8 mouse cellular contexts compared by ENCODE assay signal in genomic region chr5:115187188-115188131, GRCm38 (mm10). TPM values are rescaled to one million over a fixed set of nuclear protein-coding genes. Genes with fewer than 3 reads are reported as not detected.
DNase-seq lines count a peak whose midpoint lies in the region; ATAC-seq and TF ChIP-seq lines count a peak whose summit lies in the region.

No protein-coding gene starts in this region.

- H3K27ac ChIP-seq in heart, embryonic 13.5 days (replicated peaks) = peak overlapping the region; percentile 69
- 0 out of 2 replicates have a peak overlapping the region, but pooled peaks have one; percentile 11 for H3K27ac ChIP-seq in kidney, postnatal 0 days
- H3K27ac ChIP-seq in liver, adult 2 months (replicated peaks; ENCODE audit: insufficient read depth, low read depth, low read length) = no peak overlapping the region

- peak overlapping the region; percentile 58 for H3K4me2 ChIP-seq in heart, embryonic 13.5 days
- peak overlapping the region; percentile 40 for H3K4me2 ChIP-seq in kidney, postnatal 0 days (ENCODE audit: low read length)
- peak overlapping the region; percentile 82 for H3K4me2 ChIP-seq in myocyte (ENCODE audit: low read depth)

- H3K4me3 ChIP-seq in heart, embryonic 13.5 days = peak overlapping the region; percentile 28
- H3K4me3 ChIP-seq in kidney, postnatal 0 days (replicated peaks; ENCODE audit: low read depth, low read length) = no peak overlapping the region
- no peak overlapping the region for H3K4me3 ChIP-seq in liver, adult 2 months (ENCODE audit: insufficient read depth, low read depth, low read length)
- peak overlapping the region; percentile 20 for H3K4me3 ChIP-seq in myocyte

- peaks cover 4% of the 10 kb centered on the region; the same call in 1 of the 2 replicates for H3K9me3 ChIP-seq in heart, embryonic 13.5 days
- no peaks in the 10 kb centered on the region for H3K9me3 ChIP-seq in kidney, postnatal 0 days (replicated peaks; ENCODE audit: low read length)

- H3ac ChIP-seq in myocyte (ENCODE audit: control insufficient read depth, insufficient read length) = no peak overlapping the region

- peak overlapping the region; percentile 40; the same call in 1 of the 2 replicates for H3K9ac ChIP-seq in heart, embryonic 13.5 days
- H3K9ac ChIP-seq in kidney, postnatal 0 days (ENCODE audit: low read depth, low read length) = no peak overlapping the region
- no peak overlapping the region for H3K9ac ChIP-seq in liver, adult 2 months (ENCODE audit: low read depth, low read length)

- peaks cover 43% of the 10 kb centered on the region for H3K4me1 ChIP-seq in heart, embryonic 13.5 days
- peaks cover 15% of the 10 kb centered on the region for H3K4me1 ChIP-seq in kidney, postnatal 0 days (replicated peaks; ENCODE audit: insufficient read depth, low read length)
- no peaks in the 10 kb centered on the region for H3K4me1 ChIP-seq in liver, adult 2 months (ENCODE audit: control insufficient read depth, insufficient read depth, low read length)

- ATAC-seq in erythroid progenitor cell, adult 5-6 weeks (replicated peaks; ENCODE audit: low FRiP score, poor library complexity, severe bottlenecking) = peak; percentile 83
- ATAC-seq in heart, embryonic 13.5 days (ENCODE audit: extremely low read depth, insufficient number of reproducible peaks, low FRiP score, low TSS enrichment) = peak; percentile 49; the same call in 1 of the 2 replicates
- ATAC-seq in kidney, postnatal 0 days (replicated peaks; ENCODE audit: low FRiP score, low read depth) = peak; percentile 84

- peaks cover 63% of the 10 kb centered on the region for H3K27me3 ChIP-seq in heart, embryonic 13.5 days (replicated peaks)
- H3K27me3 ChIP-seq in kidney, postnatal 0 days (ENCODE audit: insufficient read depth, low read length) = peaks cover 24% of the 10 kb centered on the region
- H3K27me3 ChIP-seq in liver, adult 2 months (ENCODE audit: control insufficient read depth, insufficient read depth, low read length) = peaks cover 17% of the 10 kb centered on the region; the same call in 1 of the 2 replicates
- peaks cover 21% of the 10 kb centered on the region for H3K27me3 ChIP-seq in myocyte (ENCODE audit: control insufficient read depth, insufficient read depth, insufficient read length)

- TF ChIP-seq CTCF in brain, embryonic 14.5 days (IDR thresholded peaks at IDR 0.05; ENCODE audit: borderline replicate concordance, extremely low read depth, insufficient read depth, insufficient read length) = peak; percentile 95
- TF ChIP-seq CTCF in kidney, postnatal 0 days (IDR thresholded peaks at IDR 0.05; ENCODE audit: low read depth) = peak; percentile 93
- peak; percentile 88 for TF ChIP-seq CTCF in liver, adult 2 months (IDR thresholded peaks at IDR 0.05; ENCODE audit: low read depth, low read length)

- H3K79me2 ChIP-seq in liver, adult 2 months (ENCODE audit: control insufficient read depth, insufficient read depth, low read length) = no peaks in the 10 kb centered on the region
- H3K79me2 ChIP-seq in myocyte (ENCODE audit: control insufficient read depth, insufficient read depth) = no peaks in the 10 kb centered on the region

- TF ChIP-seq POLR2A in brain, embryonic 14.5 days (IDR thresholded peaks at IDR 0.05; ENCODE audit: borderline replicate concordance, extremely low read depth, insufficient read depth, insufficient read length, poor library complexity, severe bottlenecking) = no peak
- no peak for TF ChIP-seq POLR2A in liver, adult 2 months (IDR thresholded peaks at IDR 0.05; ENCODE audit: extremely low read depth, insufficient read depth, low read length)
- peak; percentile 52 for TF ChIP-seq POLR2A in myocyte (IDR thresholded peaks at IDR 0.05; ENCODE audit: insufficient read length, low read depth)

- peak; percentile 82 for DNase-seq in CD4-positive helper T cell, adult 2 months (ENCODE audit: low read depth, low spot score)
- peak; percentile 90 for DNase-seq in brain, embryonic 14.5 days (ENCODE audit: low read depth)
- peak; percentile 95 for DNase-seq in kidney, postnatal 0 days (ENCODE audit: low spot score)
- peak; percentile 71 for DNase-seq in liver, adult 2 months (ENCODE audit: extremely low read depth, low read depth, low spot score)
- peak; percentile 85 to 96 for DNase-seq in spleen, postnatal 4 days (ENCODE audit: low spot score in 2 of 2)

- no peaks in the 10 kb centered on the region for H3K36me3 ChIP-seq in heart, embryonic 13.5 days
- no peaks in the 10 kb centered on the region for H3K36me3 ChIP-seq in kidney, postnatal 0 days (ENCODE audit: insufficient read depth, low read length)
- H3K36me3 ChIP-seq in liver, adult 2 months (ENCODE audit: control insufficient read depth, insufficient read depth, low read length) = no peaks in the 10 kb centered on the region
- H3K36me3 ChIP-seq in myocyte (ENCODE audit: control insufficient read depth, insufficient read depth) = no peaks in the 10 kb centered on the region

- 15% methylated on average over 26 of the region's 26 CpGs for WGBS in heart, embryonic 13.5 days
- WGBS in kidney, postnatal 0 days = 13% methylated on average over 26 of the region's 26 CpGs
- WGBS in liver, adult 2 months = 32% methylated on average over 26 of the region's 26 CpGs

TF ChIP-seq in myocyte, 11 proteins besides CTCF, POLR2A, EP300 and RAD21:
- TF ChIP-seq TCF3 (IDR thresholded peaks at IDR 0.05; ENCODE audit: insufficient read length, low read depth) (no peak), CEBPB (IDR thresholded peaks at IDR 0.05; ENCODE audit: insufficient read depth, poor library complexity, severe bottlenecking) (peak; percentile 88), POLR2AphosphoS2 (IDR thresholded peaks at IDR 0.05; ENCODE audit: insufficient read length, low read depth) (peak; percentile 24), SRF (IDR thresholded peaks at IDR 0.05; ENCODE audit: control insufficient read depth, insufficient read length, low read depth) (no peak), MYOD1 (IDR thresholded peaks at IDR 0.05; ENCODE audit: control insufficient read depth in 1 of 3, insufficient read length in 2 of 3, low read depth in 2 of 3) (no peak), USF1 (IDR thresholded peaks at IDR 0.05; ENCODE audit: low read depth) (no peak), MYOG (IDR thresholded peaks at IDR 0.05; ENCODE audit: control insufficient read depth in 1 of 3, insufficient read depth in 1 of 3, insufficient read length in 2 of 3, low read depth in 2 of 3) (no peak)

RNA-seq across cellular contexts. Expression of gene Cabp1, which starts 6.7 kb away (rescaled TPM):
- 28.6 and 32.9 TPM in 2 replicates for polyA plus RNA-seq in brain, embryonic 14.5 days (2012; rRNA removed)
- not detected in 2 replicates for total RNA-seq in erythroid progenitor cell, adult 5-6 weeks (2015; ENCODE audit: low replicate concordance)
- not detected in 2 replicates for total RNA-seq in erythroid progenitor cell, adult 5-6 weeks (2017; ENCODE audit: low replicate concordance)
- polyA plus RNA-seq in heart, embryonic 13.5 days (2015; fragmentation: Nextera tagmentation; extraction: Ambion mirVana) = 0.53 and 0.60 TPM in 2 replicates
- 0.87 and 1.2 TPM in 2 replicates for polyA plus RNA-seq in kidney, postnatal 0 days (2015; fragmentation: Nextera tagmentation; extraction: Ambion mirVana)
- 0.09 TPM in 1 of 2 replicates, not detected in the other for total RNA-seq in liver, adult 2 months (2014; rRNA removed)
- 0.07 and 0.21 TPM in 2 replicates for polyA plus RNA-seq in liver, adult 2 months (2012; rRNA removed)
- polyA plus RNA-seq in myocyte (2012; fragmentation: generic; extraction: Trizol) = 3.1 TPM

RNA-seq across cellular contexts. Expression of gene Mlec, which starts 29.5 kb away (rescaled TPM):
- 63.6 and 80.4 TPM in 2 replicates for polyA plus RNA-seq in brain, embryonic 14.5 days (2012; rRNA removed)
- 32.3 and 36.8 TPM in 2 replicates for total RNA-seq in erythroid progenitor cell, adult 5-6 weeks (2015; ENCODE audit: low replicate concordance)
- total RNA-seq in erythroid progenitor cell, adult 5-6 weeks (2017; ENCODE audit: low replicate concordance) = 23.2 and 25.9 TPM in 2 replicates
- polyA plus RNA-seq in heart, embryonic 13.5 days (2015; fragmentation: Nextera tagmentation; extraction: Ambion mirVana) = 65.8 and 71.6 TPM in 2 replicates
- polyA plus RNA-seq in kidney, postnatal 0 days (2015; fragmentation: Nextera tagmentation; extraction: Ambion mirVana) = 43.6 and 44.4 TPM in 2 replicates
- 33.7 and 44.7 TPM in 2 replicates for total RNA-seq in liver, adult 2 months (2014; rRNA removed)
- polyA plus RNA-seq in liver, adult 2 months (2012; rRNA removed) = 40.8 and 41.8 TPM in 2 replicates
- polyA plus RNA-seq in myocyte (2012; fragmentation: generic; extraction: Trizol) = 112 TPM

RNA-seq across cellular contexts. Expression of gene Pop5, which starts 48.2 kb away (rescaled TPM):
- polyA plus RNA-seq in brain, embryonic 14.5 days (2012; rRNA removed) = 57.0 and 82.5 TPM in 2 replicates
- total RNA-seq in erythroid progenitor cell, adult 5-6 weeks (2015; ENCODE audit: low replicate concordance) = 45.8 and 70.0 TPM in 2 replicates
- total RNA-seq in erythroid progenitor cell, adult 5-6 weeks (2017; ENCODE audit: low replicate concordance) = 29.8 and 33.7 TPM in 2 replicates
- polyA plus RNA-seq in heart, embryonic 13.5 days (2015; fragmentation: Nextera tagmentation; extraction: Ambion mirVana) = 63.6 and 73.0 TPM in 2 replicates
- polyA plus RNA-seq in kidney, postnatal 0 days (2015; fragmentation: Nextera tagmentation; extraction: Ambion mirVana) = 160 and 161 TPM in 2 replicates
- total RNA-seq in liver, adult 2 months (2014; rRNA removed) = 56.2 and 59.2 TPM in 2 replicates
- 70.3 and 91.0 TPM in 2 replicates for polyA plus RNA-seq in liver, adult 2 months (2012; rRNA removed)
- polyA plus RNA-seq in myocyte (2012; fragmentation: generic; extraction: Trizol) = 82.3 TPM

RNA-seq across cellular contexts. Expression of gene Unc119b, which starts 52.7 kb away (rescaled TPM):
- 49.7 and 55.0 TPM in 2 replicates for polyA plus RNA-seq in brain, embryonic 14.5 days (2012; rRNA removed)
- total RNA-seq in erythroid progenitor cell, adult 5-6 weeks (2015; ENCODE audit: low replicate concordance) = 5.4 and 5.9 TPM in 2 replicates
- total RNA-seq in erythroid progenitor cell, adult 5-6 weeks (2017; ENCODE audit: low replicate concordance) = 5.4 and 6.8 TPM in 2 replicates
- polyA plus RNA-seq in heart, embryonic 13.5 days (2015; fragmentation: Nextera tagmentation; extraction: Ambion mirVana) = 17.3 and 18.5 TPM in 2 replicates
- polyA plus RNA-seq in kidney, postnatal 0 days (2015; fragmentation: Nextera tagmentation; extraction: Ambion mirVana) = 40.8 and 42.7 TPM in 2 replicates
- 12.5 and 17.3 TPM in 2 replicates for total RNA-seq in liver, adult 2 months (2014; rRNA removed)
- polyA plus RNA-seq in liver, adult 2 months (2012; rRNA removed) = 29.4 and 32.0 TPM in 2 replicates
- polyA plus RNA-seq in myocyte (2012; fragmentation: generic; extraction: Trizol) = 24.5 TPM

Comparison
In these comparisons a context has a peak if more than half of its experiments do, and no peak if none do; other contexts are left out.
1. H3K4me3 ChIP-seq: peak in heart, embryonic 13.5 days (single experiment) and myocyte (single experiment); none in kidney, postnatal 0 days (single experiment) and liver, adult 2 months (single experiment).
2. Peak in every context shown above with its lines, with median percentiles within 50 percentile points of each other: DNase-seq, CTCF ChIP-seq, ATAC-seq and H3K4me2 ChIP-seq.